Mouse (Mus musculus): ENCODE results near the gene Ctso.

DNA sequence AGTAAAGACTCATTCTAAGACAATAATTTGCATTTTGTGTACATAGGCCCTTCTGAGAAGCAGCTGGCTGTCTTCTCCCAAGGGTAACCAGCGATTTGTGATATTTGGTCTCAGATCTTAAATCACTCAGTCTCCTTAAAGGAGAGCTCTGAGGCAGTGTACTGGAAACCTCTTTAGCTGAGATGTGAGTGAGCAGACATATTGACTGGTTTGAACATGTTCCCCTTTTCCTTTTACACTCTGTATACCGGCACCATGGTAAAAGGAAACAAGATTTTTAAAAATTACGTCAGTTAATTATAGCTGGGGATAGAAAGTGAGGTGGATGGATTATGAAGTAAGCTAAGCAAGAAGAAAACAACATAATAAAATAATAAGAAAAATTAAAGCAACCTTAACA is 706 bp upstream of the Ctso start:
- TF ChIP-seq CTCF (IDR thresholded peaks at IDR 0.05): no peak
- TF ChIP-seq EP300 (IDR thresholded peaks at IDR 0.05): no peak

All from lung, postnatal 0 days (tissue).